Mouse (Mus musculus): Measurements from ENCODE around the gene Actl6b.

Actl6b gene

GRCm38 (mm10) chr5:137553898-137554297 lies 581 bp downstream of the Actl6b start:
- DNase-seq (ENCODE audit: low spot score in 2 of 2), result no peak

- no peak for DNase-seq (ENCODE audit: low spot score in 2 of 2)
Measured at GRCm38 (mm10) chr5:137561556-137561955, 8.2 kb downstream of the Actl6b start.

GRCm38 (mm10) chr5:137562965-137563364 lies 9.6 kb downstream of the Actl6b start:
- no peak for DNase-seq (ENCODE audit: low spot score in 2 of 2)

- no peak for DNase-seq (ENCODE audit: low spot score in 2 of 2)
Measured at GRCm38 (mm10) chr5:137565744-137566143, 12.4 kb downstream of the Actl6b start.

GRCm38 (mm10) chr5:137566416-137566815 lies 13.1 kb downstream of the Actl6b start:
- no peak for DNase-seq (ENCODE audit: low spot score in 2 of 2)

- DNase-seq (ENCODE audit: low spot score in 2 of 2), result no peak
Measured at GRCm38 (mm10) chr5:137568223-137568798, 15.0 kb downstream of the Actl6b start.

GRCm38 (mm10) chr5:137569031-137569430 lies 15.7 kb downstream of the Actl6b start:
- DNase-seq (ENCODE audit: low spot score in 2 of 2), result no peak

- peak; percentile 28 to 56 for DNase-seq (ENCODE audit: low spot score in 2 of 2)
Measured at GRCm38 (mm10) chr5:137569665-137570064, 16.3 kb downstream of the Actl6b start, which contains the start of gene Tfr2. Gene Tfr2, plus strand, starts transcription at chr5:137569840.

GRCm38 (mm10) chr5:137570181-137570580 lies 16.9 kb downstream of the Actl6b start:
- no peak for DNase-seq (ENCODE audit: low spot score in 2 of 2)

- no peak for DNase-seq (ENCODE audit: low spot score in 2 of 2)
Measured at GRCm38 (mm10) chr5:137570691-137571586, 17.6 kb downstream of the Actl6b start.

- peak in 1 of 2 experiments; percentile 39 for DNase-seq (ENCODE audit: low spot score in 2 of 2)
Measured at GRCm38 (mm10) chr5:137574470-137574901, 21.2 kb downstream of the Actl6b start.

GRCm38 (mm10) chr5:137580246-137580645 lies 26.9 kb downstream of the Actl6b start:
- no peak for DNase-seq (ENCODE audit: low spot score in 2 of 2)

- no peak for DNase-seq (ENCODE audit: low spot score in 2 of 2)
Measured at GRCm38 (mm10) chr5:137582702-137583101, 29.4 kb downstream of the Actl6b start.

GRCm38 (mm10) chr5:137583670-137584169 lies 30.4 kb downstream of the Actl6b start:
- DNase-seq (ENCODE audit: low spot score in 2 of 2), result no peak

- peak; percentile 60 to 78 for DNase-seq (ENCODE audit: low spot score in 2 of 2)
Measured at GRCm38 (mm10) chr5:137584976-137585375, 31.7 kb downstream of the Actl6b start.

GRCm38 (mm10) chr5:137590507-137590906 lies 37.2 kb downstream of the Actl6b start:
- DNase-seq (ENCODE audit: low spot score in 2 of 2), result no peak

- no peak for DNase-seq (ENCODE audit: low spot score in 2 of 2)
Measured at GRCm38 (mm10) chr5:137595921-137596320, 42.6 kb downstream of the Actl6b start.

- no peak for DNase-seq (ENCODE audit: low spot score in 2 of 2)
Measured at GRCm38 (mm10) chr5:137596601-137597261, 43.4 kb downstream of the Actl6b start.

- no peak for DNase-seq (ENCODE audit: low spot score in 2 of 2)
Measured at GRCm38 (mm10) chr5:137597625-137598024, 44.3 kb downstream of the Actl6b start.

GRCm38 (mm10) chr5:137598100-137598826 lies 44.9 kb downstream of the Actl6b start:
- no peak for DNase-seq (ENCODE audit: low spot score in 2 of 2)

- DNase-seq (ENCODE audit: low spot score in 2 of 2), result no peak
Measured at GRCm38 (mm10) chr5:137599600-137599999, 46.3 kb downstream of the Actl6b start.

GRCm38 (mm10) chr5:137600281-137600618 lies 46.9 kb downstream of the Actl6b start:
- no peak for DNase-seq (ENCODE audit: low spot score in 2 of 2)

Measured in urinary bladder, postnatal 36 days (tissue).